Mouse (Mus musculus): Measurements from ENCODE around the gene Mroh2a. TPM values are rescaled to one million over a fixed set of nuclear protein-coding genes. Genes with fewer than 3 reads are reported as not detected.
A peak's percentile ranks its signal among the peaks of the same experiment; 100 is the strongest.

The Mroh2a gene
- 0.29 and 0.96 TPM in 2 replicates for polyA plus RNA-seq (2012; rRNA removed)

GRCm38 (mm10) chr1:88226670-88227379, at the start of gene Mroh2a:
TSS of gene Mroh2a (plus strand) at chr1:88226986.
- 50% methylated on average over 5 of the region's 5 CpGs for WGBS
- DNase-seq: peak; percentile 9

GRCm38 (mm10) chr1:88179657-88180056, 47.1 kb upstream of the Mroh2a start:
- TF ChIP-seq POLR2A (IDR thresholded peaks at IDR 0.05; ENCODE audit: control insufficient read depth, extremely low read depth, insufficient read depth, low read length, poor library complexity) (no peak), CTCF (IDR thresholded peaks at IDR 0.05; ENCODE audit: borderline replicate concordance, control insufficient read depth, extremely low read depth, insufficient read depth, low read length, poor library complexity) (no peak)
- 92% methylated on average over 1 of the region's 1 CpGs for WGBS
- H3K4me1 ChIP-seq (replicated peaks; ENCODE audit: control insufficient read depth, insufficient read depth, low read length): no peaks in the 10 kb centered on the region
- no peaks in the 10 kb centered on the region for H3K36me3 ChIP-seq (ENCODE audit: control insufficient read depth, insufficient read depth, low read length)
- no peaks in the 10 kb centered on the region for H3K27me3 ChIP-seq (ENCODE audit: control insufficient read depth, insufficient read depth, low read length)
- no peak overlapping the region for H3K27ac ChIP-seq (ENCODE audit: control insufficient read depth, insufficient read depth, low read length)
- DNase-seq: no peak
- H3K4me3 ChIP-seq (ENCODE audit: control insufficient read depth, insufficient read depth, low read length): no peak overlapping the region

More at GRCm38 (mm10) chr1:88226670-88227379, at the start of gene Mroh2a:
- Histone ChIP-seq H3K4me3 (ENCODE audit: control insufficient read depth, insufficient read depth, low read length) (no peak within 1 kb of the TSS), H3K27me3 (ENCODE audit: control insufficient read depth, insufficient read depth, low read length) (no peaks in the 10 kb centered on the region), H3K4me1 (replicated peaks; ENCODE audit: control insufficient read depth, insufficient read depth, low read length) (no peaks in the 10 kb centered on the region), H3K36me3 (ENCODE audit: control insufficient read depth, insufficient read depth, low read length) (no peaks in the 10 kb centered on the region), H3K27ac (ENCODE audit: control insufficient read depth, insufficient read depth, low read length) (no peak within 1 kb of the TSS)
- no peak for TF ChIP-seq POLR2A (IDR thresholded peaks at IDR 0.05; ENCODE audit: control insufficient read depth, extremely low read depth, insufficient read depth, low read length, poor library complexity)
- no peak for TF ChIP-seq CTCF (IDR thresholded peaks at IDR 0.05; ENCODE audit: borderline replicate concordance, control insufficient read depth, extremely low read depth, insufficient read depth, low read length, poor library complexity)

- Histone ChIP-seq H3K27me3 (ENCODE audit: control insufficient read depth, insufficient read depth, low read length) (no peaks in the 10 kb centered on the region), H3K36me3 (ENCODE audit: control insufficient read depth, insufficient read depth, low read length) (no peaks in the 10 kb centered on the region), H3K4me1 (replicated peaks; ENCODE audit: control insufficient read depth, insufficient read depth, low read length) (no peaks in the 10 kb centered on the region), H3K27ac (ENCODE audit: control insufficient read depth, insufficient read depth, low read length) (no peak overlapping the region), H3K4me3 (ENCODE audit: control insufficient read depth, insufficient read depth, low read length) (no peak overlapping the region)
- TF ChIP-seq POLR2A (IDR thresholded peaks at IDR 0.05; ENCODE audit: control insufficient read depth, extremely low read depth, insufficient read depth, low read length, poor library complexity) (no peak), CTCF (IDR thresholded peaks at IDR 0.05; ENCODE audit: borderline replicate concordance, control insufficient read depth, extremely low read depth, insufficient read depth, low read length, poor library complexity) (no peak)
- 98% methylated on average over 5 of the region's 5 CpGs for WGBS
- DNase-seq: no peak
These were observed 40.4 kb upstream of the Mroh2a start for GRCm38 (mm10) chr1:88186325-88186935.

GRCm38 (mm10) chr1:88192136-88192535, 34.6 kb upstream of the Mroh2a start:
- 89% methylated on average over 3 of the region's 3 CpGs for WGBS
- no peak for DNase-seq
- Histone ChIP-seq H3K4me3 (ENCODE audit: control insufficient read depth, insufficient read depth, low read length) (no peak overlapping the region), H3K4me1 (replicated peaks; ENCODE audit: control insufficient read depth, insufficient read depth, low read length) (no peaks in the 10 kb centered on the region), H3K36me3 (ENCODE audit: control insufficient read depth, insufficient read depth, low read length) (no peaks in the 10 kb centered on the region), H3K27me3 (ENCODE audit: control insufficient read depth, insufficient read depth, low read length) (no peaks in the 10 kb centered on the region), H3K27ac (ENCODE audit: control insufficient read depth, insufficient read depth, low read length) (no peak overlapping the region)
- TF ChIP-seq POLR2A (IDR thresholded peaks at IDR 0.05; ENCODE audit: control insufficient read depth, extremely low read depth, insufficient read depth, low read length, poor library complexity): no peak
- TF ChIP-seq CTCF (IDR thresholded peaks at IDR 0.05; ENCODE audit: borderline replicate concordance, control insufficient read depth, extremely low read depth, insufficient read depth, low read length, poor library complexity): no peak

- Histone ChIP-seq H3K4me3 (ENCODE audit: control insufficient read depth, insufficient read depth, low read length) (no peak overlapping the region), H3K27me3 (ENCODE audit: control insufficient read depth, insufficient read depth, low read length) (no peaks in the 10 kb centered on the region), H3K27ac (ENCODE audit: control insufficient read depth, insufficient read depth, low read length) (no peak overlapping the region), H3K4me1 (replicated peaks; ENCODE audit: control insufficient read depth, insufficient read depth, low read length) (no peaks in the 10 kb centered on the region), H3K36me3 (ENCODE audit: control insufficient read depth, insufficient read depth, low read length) (no peaks in the 10 kb centered on the region)
- no peak for DNase-seq
- TF ChIP-seq CTCF (IDR thresholded peaks at IDR 0.05; ENCODE audit: borderline replicate concordance, control insufficient read depth, extremely low read depth, insufficient read depth, low read length, poor library complexity) (no peak), POLR2A (IDR thresholded peaks at IDR 0.05; ENCODE audit: control insufficient read depth, extremely low read depth, insufficient read depth, low read length, poor library complexity) (no peak)
- 91% methylated on average over 1 of the region's 1 CpGs for WGBS
These were observed 31.1 kb upstream of the Mroh2a start for GRCm38 (mm10) chr1:88195687-88196086.

GRCm38 (mm10) chr1:88197443-88197842, 29.3 kb upstream of the Mroh2a start:
- H3K27me3 ChIP-seq (ENCODE audit: control insufficient read depth, insufficient read depth, low read length): no peaks in the 10 kb centered on the region
- no peak overlapping the region for H3K4me3 ChIP-seq (ENCODE audit: control insufficient read depth, insufficient read depth, low read length)
- no peaks in the 10 kb centered on the region for H3K36me3 ChIP-seq (ENCODE audit: control insufficient read depth, insufficient read depth, low read length)
- no peak for DNase-seq
- WGBS: 84% methylated on average over 3 of the region's 3 CpGs
- TF ChIP-seq CTCF (IDR thresholded peaks at IDR 0.05; ENCODE audit: borderline replicate concordance, control insufficient read depth, extremely low read depth, insufficient read depth, low read length, poor library complexity): no peak
- no peak for TF ChIP-seq POLR2A (IDR thresholded peaks at IDR 0.05; ENCODE audit: control insufficient read depth, extremely low read depth, insufficient read depth, low read length, poor library complexity)
- H3K27ac ChIP-seq (ENCODE audit: control insufficient read depth, insufficient read depth, low read length): no peak overlapping the region
- H3K4me1 ChIP-seq (replicated peaks; ENCODE audit: control insufficient read depth, insufficient read depth, low read length): no peaks in the 10 kb centered on the region

All from thymus, adult 2 months (tissue).